Mouse (Mus musculus) bone marrow, adult 2 months (tissue): ENCODE measurements around the gene Ces3b. TPM values are rescaled to one million over a fixed set of nuclear protein-coding genes. Genes with fewer than 3 reads are reported as not detected.
A peak's percentile ranks its signal among the peaks of the same experiment; 100 is the strongest.

Experiments
- H3K27ac ChIP-seq: fragments of 200-500 bp; 2 replicates; pipeline ENCODE4 v1.5.1; 2012; ENCODE audit warnings: low read depth, mild to moderate bottlenecking, control low read depth, inconsistent platforms, low read length; ENCODE audit not compliant: control insufficient read depth, poor library complexity, insufficient read depth
- H3K4me1 ChIP-seq: fragments of 200-500 bp; 2 replicates; pipeline ENCODE4 v1.6.1; 2011; ENCODE audit warnings: low read length; ENCODE audit not compliant: control insufficient read depth, insufficient read depth
- H3K4me3 ChIP-seq: fragments of 200-500 bp; replicated peaks from 2 replicates; pipeline ENCODE3; 2011; ENCODE audit warnings: mild to moderate bottlenecking, low read depth, low read length, control low read depth; ENCODE audit not compliant: control insufficient read depth
- CTCF ChIP-seq: fragments of 200-500 bp; IDR thresholded peaks from 2 replicates; pipeline ENCODE4 v1.5.1; 2011; ENCODE audit warnings: low read length, control low read depth; ENCODE audit not compliant: control insufficient read depth, insufficient read depth
- POLR2A ChIP-seq: fragments of 200-500 bp; IDR thresholded peaks from 2 replicates; pipeline ENCODE4 v1.6.1; 2011; ENCODE audit warnings: low read depth, mild to moderate bottlenecking, control low read depth, low read length, borderline replicate concordance; ENCODE audit not compliant: control insufficient read depth
- WGBS: fragments of 180-500 bp; shearing (Covaris S2); methylation state at CpG from one replicate; pipeline ENCODE4 v1.1.7; 2018; 5-methylcytosine and 5-hydroxymethylcytosine counted together
- polyA plus RNA-seq: library from polyadenylated mRNA; stranded (reverse); fragments of >200 nt; gene quantifications from 2 replicates; pipeline ENCODE4 v1.2.4, GENCODE M21; 2011; ENCODE audit warnings: low replicate concordance; ENCODE audit not compliant: missing spikeins, insufficient read depth, insufficient read length

Gene Ces3b
- polyA plus RNA-seq, 1 experiment = 1.3 TPM

DNA sequence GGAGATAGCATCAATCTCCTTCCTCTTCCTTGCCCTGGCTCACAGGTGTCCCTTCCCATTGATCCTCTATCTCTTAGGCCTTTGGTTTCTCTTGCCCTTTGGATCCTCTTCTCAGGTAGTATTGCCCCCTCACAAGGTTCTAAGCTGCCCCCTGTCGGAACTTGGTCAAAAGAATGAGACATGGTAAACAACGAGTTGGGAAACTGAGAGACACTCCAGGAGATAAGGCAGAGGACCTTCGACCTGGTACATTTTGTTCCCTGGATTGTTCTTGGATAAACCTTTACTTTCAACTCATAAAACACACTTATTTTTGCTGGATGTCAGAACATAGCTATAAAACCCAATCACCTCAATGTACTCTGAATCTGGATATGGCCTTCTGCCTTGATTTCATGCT lies 20.7 kb downstream of the Ces3b start:
- no peak overlapping the region for H3K27ac ChIP-seq
- WGBS = 77% methylated on average over 3 of the region's 3 CpGs

GRCm38 (mm10) chr8:105129864-105130263 lies 46.3 kb downstream of the Ces3b start:
- TF ChIP-seq POLR2A (no peak), CTCF (no peak)
- no peak overlapping the region for H3K27ac ChIP-seq
- H3K4me1 ChIP-seq = no peaks in the 10 kb centered on the region
- 77% methylated on average over 9 of the region's 9 CpGs for WGBS
- H3K4me3 ChIP-seq = no peak overlapping the region

More for the DNA sequence above, 20.7 kb downstream of the Ces3b start:
- Histone ChIP-seq H3K4me1 (no peaks in the 10 kb centered on the region), H3K4me3 (no peak overlapping the region)
- TF ChIP-seq CTCF = no peak
- TF ChIP-seq POLR2A = no peak

DNA sequence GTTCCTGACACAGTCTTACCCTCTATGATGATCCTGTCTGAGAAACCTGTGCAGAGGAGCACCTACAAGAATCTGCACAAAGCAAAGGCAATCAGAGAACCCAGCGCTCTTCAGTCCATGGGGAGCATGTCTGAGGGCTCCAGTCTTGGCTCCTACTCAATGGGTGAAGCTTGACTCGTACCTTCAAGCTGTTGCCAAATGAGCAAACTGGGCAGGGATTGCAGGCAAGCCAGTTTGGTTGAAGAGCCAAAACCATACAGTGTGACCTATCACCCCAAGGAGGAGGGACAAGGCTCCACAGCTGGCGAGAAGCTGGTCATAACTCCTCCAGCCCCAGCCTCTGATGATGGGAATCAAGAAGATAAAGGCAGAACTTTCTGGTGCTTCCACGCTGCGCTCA lies 48.0 kb downstream of the Ces3b start, which contains the start of gene Ces4a:
Ces4a (plus strand) TSS at position 292 of the 400 bp plus-strand sequence.
- Histone ChIP-seq H3K4me3 (no peak within 1 kb of the TSS), H3K4me1 (no peaks in the 10 kb centered on the region), H3K27ac (no peak within 1 kb of the TSS)
- 64% methylated on average over 5 of the region's 5 CpGs for WGBS
- TF ChIP-seq POLR2A (no peak), CTCF (no peak)

DNA sequence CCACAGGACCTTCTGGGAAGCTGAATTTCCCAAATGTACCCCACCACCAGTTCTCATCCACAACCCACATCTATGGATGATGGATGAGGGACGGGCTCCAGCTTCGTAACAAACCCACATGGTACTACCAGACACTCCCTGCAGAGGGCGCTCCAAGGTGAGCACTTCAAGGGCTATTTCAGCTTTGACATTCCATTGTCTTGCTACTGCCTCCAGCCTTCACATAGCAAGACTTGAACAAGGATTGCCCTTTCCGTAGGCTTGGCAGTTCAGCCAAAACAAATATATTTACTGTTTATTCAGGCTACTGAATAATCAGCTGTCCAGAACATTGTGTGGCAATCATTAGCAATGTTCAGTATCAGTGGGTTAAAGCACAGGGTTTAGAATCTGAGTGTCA lies 54.9 kb downstream of the Ces3b start:
- Histone ChIP-seq H3K27ac (no peak overlapping the region), H3K4me3 (no peak overlapping the region), H3K4me1 (no peaks in the 10 kb centered on the region)
- 9% methylated on average over 4 of the region's 4 CpGs for WGBS
- peak; percentile 85 for TF ChIP-seq CTCF
- no peak for TF ChIP-seq POLR2A

DNA sequence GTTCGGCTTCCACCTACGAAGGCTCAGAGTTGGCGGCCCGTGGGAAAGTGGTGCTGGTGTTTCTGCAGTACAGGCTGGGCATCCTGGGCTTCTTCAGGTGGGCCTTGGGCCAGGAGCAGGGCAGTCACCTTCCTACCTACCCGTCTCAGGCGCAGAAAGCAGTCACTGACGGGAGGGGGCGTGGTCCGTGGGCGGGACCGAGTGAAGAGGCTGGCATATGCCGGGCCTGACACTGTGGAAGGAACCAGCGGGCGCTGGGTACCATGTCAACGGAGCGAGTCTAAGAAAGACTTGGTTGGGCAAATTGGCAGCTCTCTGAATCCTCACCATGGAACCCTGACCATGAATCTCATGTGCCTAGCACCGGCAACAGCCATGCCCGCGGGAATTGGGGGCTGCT lies 58.8 kb downstream of the Ces3b start:
- H3K4me1 ChIP-seq = no peaks in the 10 kb centered on the region
- no peak overlapping the region for H3K27ac ChIP-seq
- H3K4me3 ChIP-seq = no peak overlapping the region
- TF ChIP-seq CTCF (no peak), POLR2A (no peak)
- 35% methylated on average over 19 of the region's 19 CpGs for WGBS

Other genes starting within 250 kb of the Ces3b start
- gene Ces2c, start 236.7 kb upstream of the Ces3b start, polyA plus RNA-seq = not detected in 2 replicates
- 0.49 and 1.2 TPM in 2 replicates for gene Ces2e, start 157.5 kb upstream of the Ces3b start, polyA plus RNA-seq
- gene Ces2f, start 136.4 kb upstream of the Ces3b start, polyA plus RNA-seq = not detected in 2 replicates
- gene Ces2g, start 122.0 kb upstream of the Ces3b start, polyA plus RNA-seq = 29.5 and 49.8 TPM in 2 replicates
- not detected in 2 replicates for gene Ces2h, start 82.9 kb upstream of the Ces3b start, polyA plus RNA-seq
- 2.3 and 7.1 TPM in 2 replicates for gene Ces3a, start 35.2 kb upstream of the Ces3b start, polyA plus RNA-seq
- not detected in 2 replicates for gene Ces4a, start 48.0 kb downstream of the Ces3b start, polyA plus RNA-seq
- gene Cbfb, start 86.9 kb downstream of the Ces3b start, polyA plus RNA-seq = 9.7 and 36.4 TPM in 2 replicates
- gene D230025D16Rik, start 141.4 kb downstream of the Ces3b start, polyA plus RNA-seq = 5.0 and 17.2 TPM in 2 replicates
- 0.82 TPM in 1 of 2 replicates, not detected in the other for gene B3gnt9, start 171.4 kb downstream of the Ces3b start, polyA plus RNA-seq
- 11.3 and 12.0 TPM in 2 replicates for gene Tradd, start 180.9 kb downstream of the Ces3b start, polyA plus RNA-seq
- gene Fbxl8, start 180.9 kb downstream of the Ces3b start, polyA plus RNA-seq = 0.50 and 3.7 TPM in 2 replicates
- 0.95 TPM in 1 of 2 replicates, not detected in the other for gene Hsf4, start 186.0 kb downstream of the Ces3b start, polyA plus RNA-seq
- 0.70 TPM in 1 of 2 replicates, not detected in the other for gene Nol3, start 192.4 kb downstream of the Ces3b start, polyA plus RNA-seq
- 1.5 and 2.2 TPM in 2 replicates for gene 4931428F04Rik, start 206.1 kb downstream of the Ces3b start, polyA plus RNA-seq
- gene Exoc3l, start 212.3 kb downstream of the Ces3b start, polyA plus RNA-seq = 5.7 and 10.4 TPM in 2 replicates
- gene E2f4, start 213.9 kb downstream of the Ces3b start, polyA plus RNA-seq = 108 and 115 TPM in 2 replicates
- gene Elmo3, start 221.8 kb downstream of the Ces3b start, polyA plus RNA-seq = 8.2 and 11.5 TPM in 2 replicates
- gene Lrrc29, start 242.5 kb downstream of the Ces3b start, polyA plus RNA-seq = 7.8 and 19.9 TPM in 2 replicates
- gene Tmem208, start 242.6 kb downstream of the Ces3b start, polyA plus RNA-seq = 81.6 and 140 TPM in 2 replicates